Mouse (Mus musculus) MEL (cell line): ENCODE data around the gene Prss41.

Experiments
- CTCF ChIP-seq, 3 experiments: IDR thresholded peaks in 2 of 3; conservative IDR thresholded peaks in 1 of 3; 2 replicates each; pipeline ENCODE4 v1.5.1; 2011 to 2012; ENCODE audit warnings: low read length in 3 of 3, low read depth in 2 of 3, mild to moderate bottlenecking in 2 of 3, improper control_type of control experiment in 1 of 3, inconsistent platforms in 1 of 3, mixed read lengths in 1 of 3, moderate library complexity in 1 of 3; ENCODE audit not compliant: control insufficient read depth in 1 of 3, insufficient read depth in 1 of 3, poor library complexity in 1 of 3, severe bottlenecking in 1 of 3
- EP300 ChIP-seq, 2 experiments: IDR thresholded peaks; 2 replicates each; pipeline ENCODE4 v1.6.1; 2011; ENCODE audit warnings: improper control_type of control experiment in 2 of 2, low read length in 2 of 2, low read depth in 1 of 2, mild to moderate bottlenecking in 1 of 2
- JUND ChIP-seq: IDR thresholded peaks from 2 replicates; pipeline ENCODE4 v1.6.1; 2011; ENCODE audit warnings: low read depth, mild to moderate bottlenecking, improper control_type of control experiment, low read length
- MAFK ChIP-seq: IDR thresholded peaks from 2 replicates; pipeline ENCODE4 v1.6.1; 2011; ENCODE audit warnings: low read depth, mild to moderate bottlenecking, low read length, improper control_type of control experiment, borderline replicate concordance
- MAX ChIP-seq: IDR thresholded peaks from 2 replicates; pipeline ENCODE4 v1.6.1; 2011; ENCODE audit warnings: low read length, improper control_type of control experiment
- MXI1 ChIP-seq: IDR thresholded peaks from 2 replicates; pipeline ENCODE4 v1.6.1; 2011; ENCODE audit warnings: mild to moderate bottlenecking, low read depth, low read length, improper control_type of control experiment
- POLR2A ChIP-seq, 2 experiments: IDR thresholded peaks; 2 replicates each; pipeline ENCODE4 v1.6.1; 2011 to 2012; ENCODE audit warnings: low read length in 2 of 2, mild to moderate bottlenecking in 2 of 2, control low read depth in 1 of 2, improper control_type of control experiment in 1 of 2, low read depth in 1 of 2, moderate library complexity in 1 of 2; ENCODE audit not compliant: control insufficient read depth in 1 of 2, insufficient read depth in 1 of 2, poor library complexity in 1 of 2
- RAD21 ChIP-seq: IDR thresholded peaks from 2 replicates; pipeline ENCODE4 v1.6.1; 2011; ENCODE audit warnings: mild to moderate bottlenecking, low read depth, low read length, improper control_type of control experiment
- ZC3H11A ChIP-seq: IDR thresholded peaks from 2 replicates; pipeline ENCODE4 v1.6.1; 2012; ENCODE audit warnings: low read depth, mild to moderate bottlenecking, inconsistent platforms, low read length, improper control_type of control experiment
- ZKSCAN1 ChIP-seq: IDR thresholded peaks from 2 replicates; pipeline ENCODE4 v1.6.1; 2012; ENCODE audit warnings: low read depth, mild to moderate bottlenecking, inconsistent platforms, low read length, improper control_type of control experiment, moderate library complexity

- TF ChIP-seq MAX (no peak), ZKSCAN1 (no peak), RAD21 (no peak), EP300 (IDR thresholded peaks at IDR 0.05; ENCODE audit: low read depth in 1 of 2, low read length in 2 of 2) (no peak), CTCF (IDR thresholded peaks at IDR 0.05 in 2 of 3, conservative IDR thresholded peaks at IDR 0.05 in 1 of 3; ENCODE audit: control insufficient read depth in 1 of 3, insufficient read depth in 1 of 3, low read depth in 2 of 3, low read length in 3 of 3, poor library complexity in 1 of 3, severe bottlenecking in 1 of 3) (no peak), ZC3H11A (no peak), MAFK (no peak), POLR2A (IDR thresholded peaks at IDR 0.05; ENCODE audit: control insufficient read depth in 1 of 2, insufficient read depth in 1 of 2, low read depth in 1 of 2, low read length in 2 of 2, poor library complexity in 1 of 2) (no peak; a peak in 1 of 4 replicates), JUND (no peak), MXI1 (no peak)
These were observed 18.4 kb downstream of the Prss41 start for GRCm38 (mm10) chr17:23825591-23825990.
